Mouse (Mus musculus): ENCODE data around the gene Wfdc10.

The Wfdc10 gene

GRCm38 (mm10) chr2:164701761-164702160 is 45.9 kb downstream of the Wfdc10 start:
- in situ Hi-C loops (cut with MboI): no loop called here

GRCm38 (mm10) chr2:164704235-164704634 is 48.4 kb downstream of the Wfdc10 start:
- in situ Hi-C loops (cut with MboI): no loop called here

DNA sequence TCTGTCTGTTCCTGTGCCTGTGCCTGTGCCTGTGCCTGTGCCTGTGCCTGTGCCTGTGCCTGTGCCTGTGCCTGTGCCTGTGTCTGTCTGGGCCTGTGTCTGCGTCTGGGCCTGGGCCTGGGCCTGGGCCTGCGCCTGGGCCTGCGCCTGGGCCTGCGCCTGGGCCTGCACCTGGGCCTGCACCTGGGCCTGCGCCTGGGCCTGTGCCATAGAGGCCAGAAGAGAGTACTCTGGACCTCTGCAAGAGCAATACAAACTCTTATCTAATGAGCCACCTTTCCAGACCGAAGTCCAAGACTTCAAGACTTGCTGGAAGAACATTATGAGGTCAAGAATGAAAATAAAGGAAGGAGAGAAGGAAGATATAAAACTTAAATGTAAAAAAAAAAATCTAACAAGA is 49.5 kb downstream of the Wfdc10 start:
- in situ Hi-C loops (cut with MboI): no loop called here

GRCm38 (mm10) chr2:164705991-164706390 is 50.1 kb downstream of the Wfdc10 start:
- in situ Hi-C loops (cut with MboI): no loop called here

Measured in mature B cell (primary cell).